Mouse (Mus musculus): ENCODE results near the gene Kcna7. TPM values are rescaled to one million over a fixed set of nuclear protein-coding genes. Genes with fewer than 3 reads are reported as not detected.
A peak's percentile ranks its signal among the peaks of the same experiment; 100 is the strongest.

Gene Kcna7
- total and polyA plus RNA-seq, 3 experiments = 0.16 to 3.2 (median 0.39) TPM

- peak; percentile 95 for TF ChIP-seq MYC (IDR thresholded peaks at IDR 0.05; ENCODE audit: low read depth, low read length)
- TF ChIP-seq SMC3 (IDR thresholded peaks at IDR 0.05; ENCODE audit: low read depth, low read length) = peak; percentile 67
- TF ChIP-seq TCF12 (IDR thresholded peaks at IDR 0.05; ENCODE audit: low read depth, low read length) = peak; percentile 82
- peak; percentile 29 for TF ChIP-seq RAD21 (IDR thresholded peaks at IDR 0.05; ENCODE audit: low read depth, low read length)
- no peak for TF ChIP-seq ZC3H11A (IDR thresholded peaks at IDR 0.05; ENCODE audit: low read depth, low read length)
- TF ChIP-seq CHD1 (IDR thresholded peaks at IDR 0.05; ENCODE audit: low read depth, low read length) = no peak
- TF ChIP-seq ZMIZ1 (IDR thresholded peaks at IDR 0.05; ENCODE audit: low read depth, low read length) = peak; percentile 60; the same call in 1 of the 2 replicates
- TF ChIP-seq USF1 (IDR thresholded peaks at IDR 0.05; ENCODE audit: low read depth, low read length) = no peak
- no peak for TF ChIP-seq JUN (IDR thresholded peaks at IDR 0.05; ENCODE audit: insufficient read depth, low read depth, low read length)
These were observed 29.0 kb downstream of the Kcna7 start, which contains the start of gene Gys1 (continued) for GRCm38 (mm10) chr7:45434203-45435015.

- dilution Hi-C loops (cut with MboI; ENCODE audit: extremely low pct_ligation_motif_present, extremely low pct_unique_long_range_greater_than_20kb, low sequenced_read_pairs) (no loop called here), in situ Hi-C loops (cut with MboI; ENCODE audit: low pct_ligation_motif_present, low pct_unique_long_range_greater_than_20kb, low sequenced_read_pairs) (no loop called here)
- Histone ChIP-seq H3K9me3 (replicated peaks; ENCODE audit: low read length) (no peaks in the 10 kb centered on the region), H3K27ac (ENCODE audit: insufficient read depth, low read depth) (no peak overlapping the region; the same call in 1 of the 2 replicates), H3K4me3 (replicated peaks in 1 of 3; ENCODE audit: low read depth in 2 of 3, low read length in 2 of 3, poor library complexity in 1 of 3) (peak overlapping the region; percentile 62 to 76 (median 72)), H3K4me2 (ENCODE audit: insufficient read depth, low read depth, poor library complexity, severe bottlenecking) (peak overlapping the region; percentile 23), H3K9ac (ENCODE audit: insufficient read depth, low read depth) (peak overlapping the region; percentile 69), H3K4me1 (ENCODE audit: control insufficient read depth in 1 of 2, insufficient read depth in 2 of 2) (peaks cover 10 to 62% of the 10 kb centered on the region in 2 experiments; a peak in 3 of 4 replicates), H3K27me3 (replicated peaks) (no peaks in the 10 kb centered on the region), H3K36me3 (replicated peaks in 1 of 2; ENCODE audit: control insufficient read depth in 1 of 2, insufficient read depth in 1 of 2, low read length in 1 of 2) (peaks cover 28 to 55% of the 10 kb centered on the region in 2 experiments), H3K79me2 (replicated peaks; ENCODE audit: control insufficient read depth, extremely low read depth, insufficient read depth, poor library complexity, severe bottlenecking) (peaks cover 32% of the 10 kb centered on the region)
- no peak for TF ChIP-seq GABPA (IDR thresholded peaks at IDR 0.05; ENCODE audit: insufficient replicate concordance, low read depth, low read length)
- TF ChIP-seq JUN (IDR thresholded peaks at IDR 0.05; ENCODE audit: insufficient read depth, low read depth, low read length) = no peak
- no peak for TF ChIP-seq RAD21 (IDR thresholded peaks at IDR 0.05; ENCODE audit: low read depth, low read length)
- no peak for TF ChIP-seq ZKSCAN1 (IDR thresholded peaks at IDR 0.05; ENCODE audit: borderline replicate concordance, low read depth, low read length)
- TF ChIP-seq MAZ (IDR thresholded peaks at IDR 0.05; ENCODE audit: low read depth, low read length) = no peak
- TF ChIP-seq NRF1 (IDR thresholded peaks at IDR 0.05; ENCODE audit: low read depth, low read length) = no peak
- TF ChIP-seq PAX5 (IDR thresholded peaks at IDR 0.05; ENCODE audit: low read length) = no peak
- TF ChIP-seq E2F4 (IDR thresholded peaks at IDR 0.05; ENCODE audit: insufficient replicate concordance, low read depth, low read length) = no peak
- no peak for TF ChIP-seq CTCF (conservative IDR thresholded peaks at IDR 0.05 in 1 of 2, IDR thresholded peaks at IDR 0.05 in 1 of 2; ENCODE audit: low read depth in 2 of 2, low read length in 2 of 2)
- no peak for TF ChIP-seq ZC3H11A (IDR thresholded peaks at IDR 0.05; ENCODE audit: low read depth, low read length)
- TF ChIP-seq RCOR1 (conservative IDR thresholded peaks at IDR 0.05; ENCODE audit: low read depth, low read length) = no peak
- TF ChIP-seq IRF4 (IDR thresholded peaks at IDR 0.05; ENCODE audit: low read depth, low read length) = no peak
- TF ChIP-seq EP300 (IDR thresholded peaks at IDR 0.05; ENCODE audit: low read length) = no peak
- no peak for TF ChIP-seq HCFC1 (IDR thresholded peaks at IDR 0.05; ENCODE audit: low read depth, low read length)
- no peak for TF ChIP-seq CHD2 (IDR thresholded peaks at IDR 0.05; ENCODE audit: low read length)
- DNase-seq (ENCODE audit: extremely low read depth) = no peak
These were observed 29.6 kb downstream of the Kcna7 start for GRCm38 (mm10) chr7:45435038-45435437.
